Mouse (Mus musculus) gastrocnemius, adult 8-10 months (tissue): Measurements from ENCODE around the gene Ptprd. TPM values are rescaled to one million over a fixed set of nuclear protein-coding genes. Genes with fewer than 3 reads are reported as not detected.

Source experiments
- DNase-seq, 2 experiments: peaks; one replicate each; pipeline ENCODE4 v3.0.0; 2022; ENCODE audit warnings: low spot score in 2 of 2
- total RNA-seq, 4 experiments: library from RNA; stranded (reverse); gene quantifications; 2 replicates each; pipeline ENCODE4 v1.2.4; 2022

Gene Ptprd
- total RNA-seq, 4 experiments from 2014 or later = 3.5 to 4.6 (median 4.3) TPM

DNA sequence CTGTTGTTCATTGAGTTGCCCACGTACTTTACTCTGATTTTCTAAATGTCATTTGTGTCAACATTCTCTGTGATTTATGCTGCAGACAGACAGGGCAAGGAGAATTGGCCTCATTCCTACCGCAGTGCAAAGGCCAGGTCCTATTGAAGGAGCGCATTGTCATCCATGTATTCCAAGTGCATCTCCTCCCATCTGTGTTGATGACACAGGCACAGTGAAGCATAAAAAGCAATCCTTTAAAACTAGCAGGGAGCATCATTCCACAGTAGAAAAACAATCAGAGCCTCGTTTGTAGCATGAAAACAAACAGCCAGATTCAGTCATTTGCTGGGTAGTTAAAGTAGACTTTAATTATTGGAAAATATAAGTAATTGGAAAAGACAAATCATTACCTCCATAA, 960.6 kb downstream of the Ptprd start:
- no peak for DNase-seq

DNA sequence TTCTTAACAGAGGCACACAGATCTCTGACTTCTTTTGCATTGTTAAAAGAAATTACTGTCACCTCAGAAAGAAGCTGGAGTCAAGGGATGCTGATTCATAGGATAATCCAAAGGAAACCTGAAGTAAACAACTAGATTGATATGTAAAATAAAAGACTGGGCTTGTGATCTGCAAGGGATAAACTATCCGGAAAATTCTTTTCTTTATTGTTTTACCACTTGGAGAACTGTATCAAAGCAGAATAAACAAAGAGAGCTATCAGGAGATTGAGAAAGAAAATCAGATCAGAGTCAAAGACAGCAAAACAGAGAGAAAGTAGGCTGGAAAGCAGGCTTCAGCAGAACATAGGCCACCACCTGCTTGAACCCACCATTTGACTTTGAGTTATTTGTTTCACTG, 962.0 kb downstream of the Ptprd start:
- DNase-seq = no peak

DNA sequence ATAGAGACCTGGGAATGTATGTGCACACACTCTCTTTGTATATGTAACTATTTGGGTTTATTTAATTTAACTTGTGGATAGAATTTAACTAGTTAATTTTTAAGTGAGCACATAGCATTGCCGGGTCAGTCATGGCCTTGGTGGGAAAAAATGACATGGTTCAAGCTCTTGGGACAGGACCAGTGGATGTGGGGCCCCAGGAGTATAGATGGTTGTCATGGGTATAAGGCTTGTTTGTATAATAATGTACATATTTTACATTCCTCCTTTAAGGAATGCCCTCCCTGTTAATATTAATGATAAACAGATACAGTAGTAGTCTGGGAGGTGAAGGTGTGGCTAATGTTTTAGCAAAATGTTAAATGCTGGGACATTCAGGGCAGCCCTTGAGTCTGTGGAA, 962.8 kb downstream of the Ptprd start:
- no peak for DNase-seq

DNA sequence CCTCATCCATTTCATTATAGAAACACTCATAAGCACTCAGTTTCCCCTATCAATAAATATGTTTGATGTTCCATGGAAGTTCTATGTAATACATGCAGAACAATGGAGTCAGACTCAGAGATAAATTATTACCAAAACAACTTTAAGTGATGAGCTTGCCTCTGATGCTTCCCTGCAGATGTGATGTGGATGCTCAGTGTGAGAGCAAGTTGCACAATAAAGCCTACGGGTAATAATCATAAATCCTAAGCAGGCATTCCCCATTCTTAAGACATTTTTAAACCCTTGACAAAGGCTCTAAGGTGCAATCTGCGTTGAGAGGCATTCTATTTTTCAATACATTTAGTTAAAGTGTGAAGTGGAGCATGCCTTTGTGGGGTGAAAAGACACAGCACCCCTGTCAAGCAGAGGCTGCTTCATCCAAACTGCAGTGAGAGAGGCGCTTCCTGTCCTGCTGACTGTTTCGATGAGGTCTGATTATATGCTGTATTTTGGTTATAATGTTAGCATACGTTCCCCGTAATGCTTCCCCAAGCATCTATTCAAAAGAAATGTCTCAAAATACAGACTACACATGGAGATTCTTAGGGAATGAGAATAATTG, 969.8 kb downstream of the Ptprd start:
- DNase-seq = no peak

DNA sequence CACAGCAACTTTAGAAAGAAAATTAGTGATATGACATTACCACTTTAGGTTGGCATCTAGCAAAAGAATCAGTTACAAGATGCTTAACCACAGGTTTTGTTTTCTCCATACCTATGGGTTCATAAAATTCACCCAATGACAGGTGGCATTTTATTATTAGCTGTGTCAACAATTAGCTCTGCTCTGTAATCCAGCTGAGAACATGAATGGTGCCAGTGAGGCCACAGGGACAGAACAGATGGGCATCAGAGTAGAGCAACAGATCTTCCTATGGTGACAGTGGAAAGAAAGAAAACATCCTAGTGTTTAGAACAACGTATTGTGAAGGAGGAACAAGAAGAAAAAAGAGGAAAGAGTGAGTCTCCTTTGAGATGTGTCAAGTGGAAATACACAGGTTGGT, 973.6 kb downstream of the Ptprd start:
- DNase-seq = no peak

DNA sequence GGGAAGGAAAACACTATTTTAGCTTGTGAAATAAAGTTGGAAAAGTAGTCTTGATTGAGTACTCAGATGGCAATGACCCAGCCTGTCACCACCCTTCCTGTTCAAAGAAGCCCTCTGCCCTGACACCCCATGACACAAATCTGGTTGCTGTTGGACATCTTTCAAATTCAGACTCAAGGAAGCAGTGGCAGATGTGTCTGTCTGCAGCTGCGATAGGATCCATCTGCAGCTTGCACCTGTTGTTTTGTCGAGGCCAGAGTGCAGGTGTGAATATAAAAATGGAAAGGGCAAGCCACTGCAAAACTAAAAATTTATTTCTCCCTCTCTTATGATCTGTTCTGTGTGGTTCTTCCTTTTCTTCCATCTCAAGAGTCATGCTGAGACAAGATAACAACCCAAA, 978.5 kb downstream of the Ptprd start:
- no peak for DNase-seq

DNA sequence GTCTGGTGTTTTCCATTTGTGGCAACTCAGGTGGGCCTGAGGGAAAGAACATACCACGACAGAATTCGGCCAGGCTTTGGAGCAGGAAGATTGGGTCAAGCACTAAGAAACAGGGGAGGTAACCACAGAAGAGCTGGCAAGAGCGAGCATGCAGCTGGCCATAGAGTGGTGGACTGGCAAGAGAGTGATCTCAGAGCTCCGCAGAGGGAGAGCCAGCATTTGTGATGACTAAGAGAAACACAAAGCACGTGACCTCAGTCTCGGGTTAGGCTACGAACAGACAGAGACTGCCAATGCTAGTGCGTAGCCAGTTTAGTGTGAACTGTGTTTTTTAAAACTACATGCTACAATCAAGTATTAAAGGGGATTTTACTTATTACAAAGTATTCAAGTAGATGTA, 1042.9 kb downstream of the Ptprd start:
- DNase-seq = peak in 1 of 2 experiments; percentile 6

DNA sequence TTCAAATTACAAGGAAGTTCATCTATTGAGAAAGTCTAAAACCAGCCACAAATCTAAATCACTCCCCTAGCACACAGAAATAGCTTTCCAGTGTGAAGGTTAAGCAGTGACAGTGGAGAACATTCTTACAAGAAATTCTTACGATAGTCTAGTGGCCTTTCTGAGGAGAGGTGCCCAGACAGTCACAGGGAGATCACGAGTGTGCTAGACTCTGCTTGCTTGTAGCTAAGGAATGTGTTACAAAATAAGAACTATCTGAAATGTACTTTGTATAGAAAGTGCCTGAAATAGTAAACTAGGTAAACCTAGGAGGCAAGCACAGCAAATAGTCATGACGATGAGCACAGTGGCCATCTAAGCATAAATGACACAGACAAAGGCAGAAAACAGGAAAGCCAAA, 1054.2 kb downstream of the Ptprd start:
- no peak for DNase-seq

DNA sequence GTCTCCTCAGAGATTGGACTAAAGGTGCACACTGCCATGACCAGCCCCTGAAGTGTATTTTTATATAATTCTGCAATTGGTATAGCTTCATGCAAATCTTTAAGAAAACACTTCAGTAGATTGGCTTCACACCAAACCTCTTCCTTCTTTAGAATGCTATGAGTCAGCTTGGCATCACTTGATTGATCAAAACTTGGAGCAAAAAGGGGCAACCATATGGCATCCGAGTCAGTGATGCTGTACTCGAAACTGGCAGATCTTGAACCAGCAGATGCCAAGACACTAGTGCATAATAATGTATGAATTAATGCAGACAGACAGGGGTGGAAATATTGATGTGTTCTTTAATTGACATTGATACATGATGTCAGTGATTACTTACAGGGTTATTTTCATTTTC, 1056.2 kb downstream of the Ptprd start:
- DNase-seq = no peak

DNA sequence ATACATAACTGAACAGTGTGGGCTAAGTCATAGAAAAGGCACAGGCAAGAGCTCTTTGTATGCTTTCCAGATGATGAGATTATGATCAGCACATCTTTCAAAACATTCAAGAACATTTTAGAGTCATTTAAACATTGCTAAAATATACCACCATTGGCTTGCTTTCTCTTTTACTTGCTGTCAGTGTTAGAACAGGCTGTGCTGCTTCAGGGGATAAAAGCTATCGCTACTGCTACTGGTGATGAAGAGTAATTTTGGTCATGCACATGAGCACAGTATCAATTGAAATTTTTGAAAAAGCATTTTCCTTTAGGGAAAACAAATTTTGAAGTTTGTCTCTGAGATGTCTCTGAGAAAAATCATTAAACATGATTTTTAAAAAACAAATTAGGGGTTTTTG, 1056.7 kb downstream of the Ptprd start:
- no peak for DNase-seq

DNA sequence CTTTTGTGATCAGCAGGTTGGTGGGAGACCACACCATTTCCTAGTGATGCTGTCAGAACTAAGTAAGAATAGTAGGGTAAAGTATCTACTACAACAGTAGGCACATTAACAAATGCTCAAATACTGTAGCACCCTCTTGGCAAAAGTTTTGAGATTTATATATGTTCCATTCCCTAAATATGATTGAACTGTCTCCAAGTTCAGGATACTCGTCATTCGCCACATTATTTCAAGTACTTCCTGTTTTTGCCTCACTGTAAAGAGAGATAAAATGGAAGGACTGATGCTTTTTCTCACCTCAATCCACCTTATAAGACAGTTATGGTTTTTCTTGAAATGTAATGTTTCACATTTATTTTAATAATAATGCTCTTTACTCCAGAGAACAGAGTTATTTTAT, 1086.9 kb downstream of the Ptprd start:
- no peak for DNase-seq

DNA sequence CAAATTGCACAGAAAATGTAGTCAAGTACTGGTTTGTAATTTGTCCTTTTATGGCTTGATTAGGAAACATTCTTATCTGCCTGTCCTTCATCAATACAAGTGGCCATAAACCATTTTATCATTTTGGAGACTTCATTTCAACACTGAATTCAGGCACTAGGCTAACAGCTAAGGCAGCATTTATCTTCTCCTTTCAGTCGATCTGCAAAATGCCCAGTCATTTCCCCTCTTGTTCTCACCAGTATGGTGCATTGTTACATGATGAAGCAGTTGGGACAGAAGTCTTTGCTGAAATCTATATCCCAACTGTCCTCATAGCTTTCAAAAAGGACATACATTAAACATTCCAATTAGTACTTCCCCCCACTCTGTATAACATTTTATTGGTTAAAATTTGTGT, 1100.9 kb downstream of the Ptprd start:
- no peak for DNase-seq

DNA sequence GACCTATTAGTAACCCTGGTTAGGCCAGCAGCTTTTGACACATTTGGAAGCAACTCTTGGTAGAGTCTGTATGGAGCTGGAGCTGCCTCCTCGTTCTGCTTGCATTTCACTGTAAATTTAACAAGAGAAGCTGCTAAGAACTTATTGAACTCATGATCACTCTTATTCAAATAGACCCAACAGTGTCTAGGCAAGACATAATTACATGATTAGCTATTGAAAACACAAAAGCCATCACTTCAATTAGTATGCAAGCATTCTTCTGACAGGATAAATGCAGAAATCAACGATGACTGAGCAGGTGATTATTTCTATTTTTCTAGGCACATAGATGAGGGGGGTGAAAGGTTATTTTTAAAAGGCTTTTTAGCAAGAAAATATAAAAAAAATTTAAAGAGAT, 1104.5 kb downstream of the Ptprd start:
- DNase-seq = no peak

DNA sequence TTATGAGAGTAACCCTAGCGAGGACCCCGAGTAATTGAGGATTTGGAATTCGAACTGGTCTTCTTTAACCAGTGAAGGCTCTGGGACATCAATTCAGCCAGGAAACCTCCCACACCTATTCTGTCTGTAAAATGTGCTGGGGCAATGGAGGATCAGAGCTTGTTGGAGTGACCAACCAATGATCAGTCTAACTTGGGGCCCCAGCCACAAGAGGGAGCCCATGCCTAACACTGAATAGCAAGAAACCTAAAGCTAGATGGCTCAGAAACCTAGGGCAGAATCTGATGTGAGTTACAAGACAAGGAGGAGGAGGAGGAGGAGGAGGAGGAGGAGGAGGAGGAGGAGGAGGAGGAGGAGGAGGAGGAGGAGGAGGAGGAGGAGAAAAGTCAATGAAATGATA, 1128.6 kb downstream of the Ptprd start:
- DNase-seq = no peak

DNA sequence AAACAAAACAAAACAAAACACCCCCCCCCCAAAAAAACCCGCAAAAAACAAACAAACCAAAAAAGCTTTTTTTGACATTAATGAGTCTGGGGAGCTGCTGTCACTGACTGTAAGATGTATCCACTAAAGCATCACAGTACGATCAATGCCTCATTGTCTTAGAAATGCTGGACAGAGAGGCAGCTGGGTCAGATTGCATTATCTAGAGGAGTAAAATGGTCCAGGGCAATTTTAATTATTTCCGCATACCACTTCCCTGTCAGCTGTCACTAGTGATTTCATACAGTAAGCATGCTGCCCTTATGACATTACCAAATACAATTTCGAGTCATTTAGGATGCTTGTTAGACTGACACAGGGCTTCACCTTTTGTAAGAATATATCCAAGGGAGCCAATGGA, 1134.2 kb downstream of the Ptprd start:
- DNase-seq = no peak

DNA sequence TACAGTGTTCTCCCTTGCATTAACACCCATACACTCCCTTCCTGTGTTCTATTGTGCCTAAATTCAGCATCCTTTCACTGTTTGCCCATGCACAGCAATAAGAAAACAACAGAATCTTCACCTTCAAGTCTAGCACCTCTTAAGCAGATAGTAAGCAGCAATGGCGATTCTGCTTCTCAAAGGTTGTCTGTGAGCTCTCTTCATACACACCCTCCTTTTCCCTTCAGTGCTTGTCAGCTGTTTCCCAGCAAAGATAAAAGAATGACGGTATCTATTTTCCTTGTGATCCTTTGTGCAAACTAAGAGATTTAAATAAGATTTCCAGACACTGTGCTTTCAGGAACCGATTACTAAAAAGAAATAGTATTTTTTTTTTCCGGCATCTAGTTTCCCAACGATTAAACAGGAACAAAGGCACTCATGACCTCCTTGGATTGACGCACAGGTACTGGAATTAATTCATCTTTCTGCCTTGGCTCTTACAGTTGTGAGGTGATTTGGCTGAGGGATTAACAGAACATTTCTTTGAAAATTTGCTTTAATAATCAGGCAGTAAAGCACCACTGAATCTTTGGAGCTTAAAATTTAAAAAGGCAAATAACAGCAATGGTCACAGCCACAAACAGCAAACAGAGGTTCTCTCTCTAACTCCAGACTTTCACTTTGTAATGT, 1161.1 kb downstream of the Ptprd start:
- DNase-seq = no peak

DNA sequence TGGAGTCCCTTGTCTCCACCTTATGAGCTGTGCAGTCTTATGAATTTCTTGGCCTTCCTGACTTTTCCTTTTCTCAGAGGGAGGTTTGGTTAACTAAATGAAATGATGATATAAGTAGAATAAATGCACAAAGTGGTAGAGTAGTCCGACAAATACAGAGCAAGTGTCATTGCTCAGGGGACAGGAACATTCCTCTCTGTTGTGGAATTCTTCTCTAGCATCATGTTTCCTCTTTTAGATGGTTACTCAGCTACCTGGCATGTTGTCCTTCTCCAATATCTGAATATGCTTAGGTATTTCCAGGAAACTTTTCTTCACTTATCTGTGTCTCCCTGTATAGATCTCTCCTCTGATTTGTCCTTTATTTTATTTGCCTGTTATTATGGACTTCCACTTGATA, 1207.3 kb downstream of the Ptprd start:
- DNase-seq = no peak

DNA sequence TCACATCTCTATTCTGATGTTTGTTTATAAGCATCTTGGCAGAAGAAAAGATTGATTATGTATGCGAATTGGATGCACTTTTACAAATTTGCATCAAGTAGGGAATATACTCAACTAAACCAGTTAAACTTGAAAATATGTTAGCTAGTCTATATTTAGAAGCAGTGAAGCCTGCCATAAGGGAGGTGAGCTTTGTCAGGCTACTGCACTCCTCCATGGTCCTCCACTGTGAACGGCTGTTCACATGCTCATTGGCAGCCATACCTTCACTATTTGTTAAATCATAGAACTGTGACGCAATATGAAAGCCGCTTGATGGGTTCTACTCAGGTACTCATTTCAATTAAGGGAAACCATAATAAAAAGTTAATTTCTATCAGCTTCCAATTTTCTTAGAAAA, 1215.6 kb downstream of the Ptprd start:
- DNase-seq = no peak

DNA sequence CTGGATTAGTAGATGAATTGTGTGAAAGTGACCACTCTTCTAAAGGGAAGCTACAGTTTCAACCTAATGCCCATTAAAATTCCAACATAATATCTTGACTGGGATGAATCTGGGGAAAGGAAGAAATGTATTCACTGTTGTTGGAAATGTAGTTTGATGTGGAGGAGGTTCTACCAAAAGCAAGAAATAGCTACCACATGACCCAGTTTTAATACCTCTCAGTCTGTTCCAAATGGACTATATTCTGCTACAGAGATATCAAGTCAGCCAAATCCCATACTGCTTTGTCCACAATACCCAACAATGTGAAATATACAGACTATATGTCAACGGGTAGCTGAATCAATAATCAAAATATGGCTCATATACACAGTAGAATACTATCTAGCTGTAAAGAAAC, 1221.8 kb downstream of the Ptprd start:
- DNase-seq = no peak

DNA sequence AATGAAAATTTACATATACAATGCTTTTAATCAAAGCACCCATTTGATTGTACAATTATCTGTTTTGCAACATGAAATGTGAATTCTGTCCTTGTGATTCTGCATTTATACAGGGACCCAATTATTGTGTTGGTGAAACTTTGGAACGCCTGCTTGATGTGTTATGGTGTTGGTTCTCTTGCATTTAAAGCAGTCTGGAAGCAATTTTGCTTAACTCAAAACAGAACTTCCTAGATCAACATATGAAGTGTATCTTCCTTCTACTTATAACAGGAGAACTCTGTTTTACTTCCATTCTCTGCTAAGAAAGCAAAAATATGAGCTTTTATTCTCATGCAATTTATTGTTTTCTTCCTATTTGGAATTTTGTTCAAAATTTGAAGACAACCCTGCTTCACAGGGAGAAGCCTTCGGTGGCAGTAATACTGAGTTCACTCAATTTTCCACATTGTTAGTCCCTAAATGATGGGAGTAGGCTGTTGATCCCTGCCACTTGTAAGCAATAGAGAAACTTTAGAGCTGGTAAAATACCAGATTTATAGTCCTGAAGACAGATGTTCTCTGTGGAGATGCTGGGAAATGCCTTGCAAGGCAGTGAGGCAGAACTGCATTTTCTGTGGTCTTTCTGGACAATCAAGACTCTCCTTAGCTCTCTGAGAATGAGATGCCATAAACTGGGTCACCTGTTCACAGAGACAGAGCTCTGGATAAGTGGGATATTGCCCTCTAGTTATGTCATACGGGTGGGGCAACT, 1234.5 kb downstream of the Ptprd start:
- no peak for DNase-seq

DNA sequence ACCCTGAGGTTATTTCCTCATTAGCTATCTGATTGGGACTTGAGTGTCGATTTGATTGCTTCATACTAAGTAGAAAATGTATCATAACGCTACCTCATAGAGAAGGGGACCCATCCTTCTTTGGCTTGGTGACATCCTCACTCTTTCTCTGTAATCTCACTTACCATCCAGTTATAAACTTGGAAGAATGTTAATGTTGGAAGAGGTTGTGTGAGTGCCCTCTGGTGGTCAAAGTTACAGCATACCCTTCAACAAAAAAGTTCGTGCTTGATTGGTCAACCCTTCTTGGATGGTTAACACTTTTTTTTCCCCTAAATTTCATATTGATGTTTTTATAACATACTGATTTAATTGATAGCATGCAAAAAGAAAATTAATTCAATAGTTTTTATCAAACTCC, 1263.5 kb downstream of the Ptprd start:
- DNase-seq = no peak

DNA sequence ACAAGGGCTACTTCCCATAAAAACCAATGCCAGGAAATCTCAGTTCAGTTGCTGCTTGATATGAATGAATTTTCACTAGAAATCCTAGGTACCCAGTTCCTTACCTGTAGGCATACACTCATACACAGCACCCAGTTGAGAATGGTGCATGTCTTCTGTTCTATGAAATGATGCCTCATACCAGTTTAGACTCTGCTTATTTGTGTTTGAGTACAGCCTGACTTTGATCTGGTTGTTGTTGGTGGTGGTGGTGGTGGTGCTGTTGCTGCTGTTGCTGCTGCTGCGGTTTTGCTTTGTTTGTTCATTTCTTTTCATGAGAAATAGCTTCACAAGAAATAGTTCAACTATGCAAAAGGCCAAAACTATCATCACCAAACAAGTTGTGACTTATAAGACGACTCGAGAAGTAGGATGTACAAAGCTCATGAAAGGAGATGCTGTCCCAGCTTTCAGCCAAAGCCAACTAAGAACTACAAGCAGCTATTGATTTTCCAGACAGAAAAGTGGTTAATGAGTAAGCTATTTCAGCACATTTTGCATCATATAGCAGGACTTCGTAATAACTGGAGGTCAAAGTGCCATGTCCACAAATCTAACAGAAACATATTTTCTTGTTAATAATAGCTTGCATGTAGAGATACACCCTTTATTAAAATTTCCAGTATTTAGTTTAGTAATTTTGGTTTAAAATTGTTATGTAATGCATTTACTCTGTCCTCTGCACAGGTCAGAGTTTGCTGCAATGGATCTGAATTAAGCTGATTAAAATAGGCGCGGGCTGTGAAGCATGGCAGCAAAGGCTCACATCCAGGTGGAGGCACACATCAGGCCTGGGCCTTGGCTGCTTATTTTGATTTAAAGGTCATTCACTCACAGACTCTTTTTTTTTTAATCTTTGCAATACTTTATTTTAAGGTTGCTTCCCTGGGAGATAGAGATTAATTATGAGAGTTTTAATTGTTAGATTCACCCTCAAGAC, 1270.1 kb downstream of the Ptprd start:
- no peak for DNase-seq
